7 mouse cellular contexts compared by ENCODE assay signal in the genomic region with DNA sequence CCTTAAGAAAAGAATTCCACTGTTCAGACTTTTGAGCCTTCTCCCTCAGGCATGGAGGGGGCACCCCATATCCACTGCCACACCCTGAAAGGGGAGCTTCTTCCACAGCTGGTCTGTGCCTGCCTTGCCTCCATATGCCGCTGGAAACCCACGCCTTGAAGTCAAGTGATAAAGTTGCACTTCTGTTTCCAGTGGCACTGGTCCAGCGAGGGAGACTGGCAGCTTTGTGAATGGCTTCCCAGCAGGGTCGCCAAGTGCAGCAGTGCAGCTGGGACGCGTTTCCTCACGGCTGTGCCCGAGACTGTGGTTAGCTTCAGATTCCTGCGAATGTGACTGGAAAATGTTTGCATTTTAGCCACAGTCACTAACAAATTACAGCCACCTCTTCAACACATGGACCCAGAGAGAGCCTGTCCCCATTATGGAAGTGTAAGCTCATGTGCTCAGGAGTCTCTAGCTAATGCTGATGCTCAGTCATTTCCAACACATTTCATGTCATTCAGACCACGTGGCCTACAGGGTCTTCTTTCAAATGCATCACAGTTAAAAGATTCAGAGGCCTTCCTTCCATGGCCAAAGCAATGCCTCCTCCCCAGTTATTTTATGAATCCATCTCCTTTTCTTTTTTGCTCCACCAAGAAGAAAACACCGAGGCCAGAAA.
DNase-seq lines count a peak whose midpoint lies in the region; ATAC-seq lines count a peak whose summit lies in the region.

No protein-coding gene starts in this region.

- no peak overlapping the region for H3K4me2 ChIP-seq in neural tube, embryonic 11.5 days (ENCODE audit: low read depth)

- H3K27me3 ChIP-seq in neural tube, embryonic 11.5 days (ENCODE audit: control insufficient read depth, insufficient read depth, low read length) = no peaks in the 10 kb centered on the region

- no peak overlapping the region for H3K4me3 ChIP-seq in neural tube, embryonic 11.5 days (ENCODE audit: low read depth, low read length)

- DNase-seq in neural tube, embryonic 11.5 days (ENCODE audit: low spot score) = peak; percentile 27
- DNase-seq in neural tube, embryonic 10.5 days (ENCODE audit: extremely low spot score, low spot score) = no peak
- peak; percentile 37 to 42 for DNase-seq in frontal cortex, postnatal 14 days (ENCODE audit: low spot score in 2 of 2)
- DNase-seq in layer of hippocampus, postnatal 14 days (ENCODE audit: low spot score in 2 of 2) = peak; percentile 31 to 41
- peak; percentile 54 for DNase-seq in lung, postnatal 36 days
- DNase-seq in urinary bladder, adult 2 months (ENCODE audit: low spot score) = no peak
- DNase-seq in spleen, postnatal 14 days (ENCODE audit: low spot score in 2 of 2) = no peak

- no peaks in the 10 kb centered on the region for H3K36me3 ChIP-seq in neural tube, embryonic 11.5 days (ENCODE audit: control insufficient read depth, insufficient read depth, low read length)

- no peak overlapping the region for H3K9ac ChIP-seq in neural tube, embryonic 11.5 days (ENCODE audit: low read length)

- ATAC-seq in neural tube, embryonic 11.5 days (ENCODE audit: insufficient read depth, low FRiP score, low TSS enrichment) = no peak

- no peaks in the 10 kb centered on the region for H3K4me1 ChIP-seq in neural tube, embryonic 11.5 days (ENCODE audit: control insufficient read depth, insufficient read depth, low read length)

- H3K27ac ChIP-seq in neural tube, embryonic 11.5 days (ENCODE audit: low read depth, low read length) = no peak overlapping the region

- no peaks in the 10 kb centered on the region for H3K9me3 ChIP-seq in neural tube, embryonic 11.5 days (ENCODE audit: control insufficient read depth, low read length)

- 64% methylated on average over 11 of the region's 11 CpGs for WGBS in neural tube, embryonic 11.5 days

Comparison
In these comparisons a context has a peak if more than half of its experiments do, and no peak if none do; other contexts are left out.
1. DNase-seq: peak in neural tube, embryonic 11.5 days (single experiment), frontal cortex, postnatal 14 days (2 of 2), layer of hippocampus, postnatal 14 days (2 of 2) and lung, postnatal 36 days (single experiment); none in neural tube, embryonic 10.5 days (single experiment), urinary bladder, adult 2 months (single experiment) and spleen, postnatal 14 days (0 of 2).